Mouse (Mus musculus): ENCODE data around the gene Olfr307.
A peak's percentile ranks its signal among the peaks of the same experiment; 100 is the strongest.
"Not testable (repeated sequence)": the region's sequence is repeated elsewhere in the genome, so short reads cannot be mapped to it uniquely, and the experiment has no call there.

Olfr307 gene

GRCm38 (mm10) chr7:86337486-86337885 is at the start of gene Olfr307:
Gene Olfr307 (minus strand): TSS chr7:86337586.
- DNase-seq (ENCODE audit: low read depth): no peak

GRCm38 (mm10) chr7:86386558-86386957 is 49.2 kb upstream of the Olfr307 start, which contains the start of gene Olfr304:
Gene Olfr304 (minus strand): TSS chr7:86386658.
- no peak for DNase-seq (ENCODE audit: low read depth)

GRCm38 (mm10) chr7:86385769-86386168 is 48.4 kb upstream of the Olfr307 start:
- peak; percentile 18 for DNase-seq (ENCODE audit: low read depth)

GRCm38 (mm10) chr7:86366828-86367227 is 29.4 kb upstream of the Olfr307 start, which contains the start of gene Olfr305:
Gene Olfr305 (minus strand): TSS chr7:86366928.
- no peak for DNase-seq (ENCODE audit: low read depth)

GRCm38 (mm10) chr7:86346296-86346695 is 8.9 kb upstream of the Olfr307 start:
- DNase-seq (ENCODE audit: low read depth): not testable (repeated sequence)

- DNase-seq (ENCODE audit: low read depth): no peak
These were observed 6.9 kb upstream of the Olfr307 start for GRCm38 (mm10) chr7:86344253-86344652.

- no peak for DNase-seq (ENCODE audit: low read depth)
These were observed 5.6 kb upstream of the Olfr307 start for GRCm38 (mm10) chr7:86342881-86343565.

- no peak for DNase-seq (ENCODE audit: low read depth)
These were observed 11.9 kb downstream of the Olfr307 start, which contains the start of gene Olfr308 for GRCm38 (mm10) chr7:86325530-86325929. Gene Olfr308 (minus strand): TSS chr7:86325630.

GRCm38 (mm10) chr7:86321323-86321722 is 16.1 kb downstream of the Olfr307 start:
- peak; percentile 70 for DNase-seq (ENCODE audit: low read depth)

GRCm38 (mm10) chr7:86313608-86314007 is 23.8 kb downstream of the Olfr307 start, which contains the start of gene Olfr309:
Gene Olfr309 (minus strand): TSS chr7:86313708.
- DNase-seq (ENCODE audit: low read depth): no peak
